Mouse (Mus musculus): ENCODE measurements around the gene Themis3. TPM values are rescaled to one million over a fixed set of nuclear protein-coding genes. Genes with fewer than 3 reads are reported as not detected.

The Themis3 gene
- polyA plus RNA-seq, 1 experiment from 2014 or later = not detected

DNA sequence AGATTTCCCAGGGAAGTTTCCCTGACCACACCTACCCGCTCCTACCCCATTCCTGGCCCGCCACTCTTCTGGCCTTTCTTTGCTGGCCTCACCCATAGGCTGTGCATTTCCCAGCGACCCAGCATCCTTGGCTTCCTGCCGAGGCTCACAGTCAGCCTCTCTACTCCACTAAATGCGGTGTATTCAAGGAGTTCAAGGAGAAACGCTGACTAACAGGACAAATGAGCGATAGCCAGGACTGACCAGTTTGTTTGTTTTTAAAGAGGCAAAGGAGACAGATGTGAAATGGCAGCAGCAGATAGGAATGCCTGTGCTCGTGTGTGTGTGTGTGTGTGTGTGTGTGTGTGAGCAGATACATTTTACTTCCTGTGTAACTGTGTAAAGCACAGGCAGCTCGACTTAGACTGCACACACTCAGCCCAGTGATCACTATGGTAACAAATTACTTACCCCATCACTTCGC, 84.2 kb downstream of the Themis3 start:
- peaks cover 20% of the 10 kb centered on the region for H3K36me3 ChIP-seq
- no peak overlapping the region for H3K4me2 ChIP-seq
- H3K9me3 ChIP-seq (replicated peaks) = no peaks in the 10 kb centered on the region
- H3K27ac ChIP-seq = no peak overlapping the region
- no peak overlapping the region for H3K4me3 ChIP-seq (replicated peaks)
- H3K4me1 ChIP-seq (replicated peaks) = peaks cover 13% of the 10 kb centered on the region
- no peak overlapping the region for H3K9ac ChIP-seq
- DNase-seq (no peak), ATAC-seq (ENCODE audit: low read depth) (peak; percentile 56)
- H3K27me3 ChIP-seq = no peaks in the 10 kb centered on the region
- WGBS (ENCODE audit: insufficient replicate concordance) = 52% methylated on average over 10 of the region's 10 CpGs

DNA sequence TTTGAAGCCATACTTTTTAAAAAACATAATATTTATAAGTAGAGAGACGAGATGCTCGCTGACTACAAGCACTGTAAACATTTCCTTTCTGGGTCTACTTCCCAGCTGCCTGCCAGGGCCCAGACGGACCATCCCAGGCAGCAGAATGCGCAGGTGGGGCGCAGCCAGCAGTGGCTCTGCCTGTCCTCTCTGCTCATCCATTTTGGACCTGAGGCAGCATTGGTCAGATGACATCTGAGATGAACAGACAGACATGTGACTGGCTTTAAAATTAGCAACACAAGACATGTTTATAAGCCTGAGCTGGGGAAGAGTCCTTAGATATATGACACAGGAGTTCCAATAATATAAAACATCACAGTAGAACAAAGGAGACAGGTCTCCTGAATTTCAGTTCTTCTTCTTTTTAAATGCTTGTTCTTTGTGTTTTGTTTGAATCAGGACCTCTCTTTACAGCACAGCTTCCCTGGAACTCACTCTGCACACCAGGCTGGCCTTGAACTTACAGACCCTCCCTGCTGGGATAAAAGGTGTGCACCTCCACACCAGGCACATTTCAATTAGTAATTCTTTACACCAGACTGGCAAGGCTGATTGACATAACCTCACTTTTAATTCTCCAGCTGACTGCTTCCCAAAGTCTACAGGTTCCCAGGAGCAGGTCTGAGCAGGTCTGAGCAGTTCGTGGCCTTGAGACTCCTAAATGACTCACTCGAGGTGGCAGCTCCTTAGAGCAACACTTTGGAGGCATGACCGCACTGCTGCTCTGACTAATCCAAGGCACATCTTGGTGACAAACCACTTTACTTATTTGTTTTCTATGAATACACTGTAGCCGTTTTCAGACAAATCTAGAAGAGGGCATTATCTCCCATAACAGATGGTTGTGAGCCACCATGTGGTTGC, 87.1 kb downstream of the Themis3 start:
- no peak for DNase-seq

DNA sequence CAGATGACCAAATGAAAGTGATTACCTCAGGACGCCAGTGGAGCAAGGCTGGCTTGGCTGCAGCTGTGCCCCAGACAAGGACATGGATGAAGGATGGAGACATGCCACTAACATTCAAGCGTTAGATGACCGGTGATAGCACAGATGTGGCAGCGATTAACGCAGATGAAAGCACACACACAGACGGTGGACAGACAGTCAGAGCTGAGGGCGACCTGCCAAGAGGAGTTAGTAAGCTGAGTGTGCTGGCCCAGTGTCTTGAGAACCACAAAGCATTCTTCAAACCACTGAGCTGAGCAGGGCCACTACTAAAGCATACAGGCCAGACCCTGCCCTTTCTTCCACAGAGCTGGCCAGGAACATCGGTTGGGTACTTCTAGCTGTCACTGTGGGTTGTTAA, 89.5 kb downstream of the Themis3 start:
- Histone ChIP-seq H3K27me3 (no peaks in the 10 kb centered on the region), H3K4me2 (no peak overlapping the region), H3K9me3 (replicated peaks) (no peaks in the 10 kb centered on the region), H3K4me3 (replicated peaks) (no peak overlapping the region), H3K27ac (no peak overlapping the region), H3K36me3 (peaks cover 48% of the 10 kb centered on the region), H3K9ac (no peak overlapping the region), H3K4me1 (replicated peaks) (no peaks in the 10 kb centered on the region; the same call in 1 of the 2 replicates)
- WGBS (ENCODE audit: insufficient replicate concordance) = 88% methylated on average over 8 of the region's 8 CpGs
- ATAC-seq (ENCODE audit: low read depth) = no peak
- no peak for DNase-seq

More for the DNA sequence above, 87.1 kb downstream of the Themis3 start:
- peaks cover 41% of the 10 kb centered on the region for H3K36me3 ChIP-seq
- WGBS (ENCODE audit: insufficient replicate concordance) = 69% methylated on average over 9 of the region's 9 CpGs
- peaks cover 10% of the 10 kb centered on the region for H3K4me1 ChIP-seq (replicated peaks)
- H3K9ac ChIP-seq = no peak overlapping the region
- no peaks in the 10 kb centered on the region for H3K9me3 ChIP-seq (replicated peaks)
- H3K27ac ChIP-seq = no peak overlapping the region
- no peaks in the 10 kb centered on the region for H3K27me3 ChIP-seq
- no peak for ATAC-seq (ENCODE audit: low read depth)
- H3K4me2 ChIP-seq = no peak overlapping the region
- no peak overlapping the region for H3K4me3 ChIP-seq (replicated peaks)

Other genes with a start within 250 kb of the Themis3 start
- 0.12 and 0.14 TPM in 2 replicates for gene Mtcl1, start 144.9 kb downstream of the Themis3 start, polyA plus RNA-seq (2015; fragmentation: Nextera tagmentation; extraction: Ambion mirVana)
- 7.9 and 8.8 TPM in 2 replicates for gene Rab12, start 74.9 kb downstream of the Themis3 start, polyA plus RNA-seq (2015; fragmentation: Nextera tagmentation; extraction: Ambion mirVana)

All from liver, embryonic 13.5 days (tissue).